Mouse (Mus musculus) activated CD4-positive, CD25-positive, alpha-beta regulatory T cell, adult 4 months (primary cell): Measurements from ENCODE around the gene Txlnb. TPM values are rescaled to one million over a fixed set of nuclear protein-coding genes. Genes with fewer than 3 reads are reported as not detected.

Source experiments
- ATAC-seq: one replicate; pipeline ENCODE4 v1.8.0; 2017
- polyA plus RNA-seq, 2 experiments: library from polyadenylated mRNA; unstranded; fragments of 100-300 nt; shearing (Covaris generic); gene quantifications; one replicate each; pipeline ENCODE4 v1.2.1; 2017

The Txlnb gene
- polyA plus RNA-seq, 2 experiments from 2014 or later: 1.2 to 2.7 TPM

DNA sequence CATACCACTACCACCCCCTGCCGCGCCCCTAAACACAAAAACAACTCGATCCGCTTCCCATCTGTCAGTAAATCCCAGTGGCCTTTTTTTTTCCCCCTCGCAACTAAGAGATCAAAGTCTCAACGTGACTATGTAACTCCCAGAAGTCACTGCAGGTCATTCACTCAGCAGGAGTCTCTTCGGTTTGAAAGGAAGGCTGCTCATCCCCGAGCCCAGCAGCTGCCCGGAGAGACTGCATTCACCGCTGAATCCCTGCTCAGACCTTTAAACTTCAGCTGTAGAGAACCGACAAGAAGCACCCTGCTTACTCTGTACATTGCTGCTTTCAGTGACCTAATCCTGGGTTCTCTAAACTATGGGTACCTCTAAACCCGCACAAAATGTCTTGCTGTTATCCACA is 31.4 kb downstream of the Txlnb start:
- no peak for ATAC-seq

GRCm38 (mm10) chr10:17829205-17829604 is 33.2 kb downstream of the Txlnb start:
- ATAC-seq: no peak

DNA sequence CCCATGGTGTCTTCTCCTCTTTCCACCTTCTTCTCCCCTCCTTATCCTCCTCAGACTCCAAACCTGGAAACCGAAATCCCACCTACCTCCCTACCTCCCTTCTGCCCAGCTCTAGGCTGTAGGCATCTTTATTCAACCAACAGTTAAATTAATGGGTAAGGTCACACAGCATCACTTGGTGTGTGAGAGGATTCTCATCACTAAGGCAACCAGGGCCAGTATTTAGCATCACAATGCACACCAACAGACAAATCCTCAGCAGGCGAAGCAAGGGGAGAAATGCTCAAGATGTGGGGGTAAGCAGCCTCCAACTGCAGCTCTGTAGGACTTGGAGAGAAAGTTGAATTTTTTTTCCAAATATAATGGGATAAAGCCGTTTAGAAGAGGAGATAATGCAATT is 35.0 kb downstream of the Txlnb start:
- ATAC-seq: no peak

DNA sequence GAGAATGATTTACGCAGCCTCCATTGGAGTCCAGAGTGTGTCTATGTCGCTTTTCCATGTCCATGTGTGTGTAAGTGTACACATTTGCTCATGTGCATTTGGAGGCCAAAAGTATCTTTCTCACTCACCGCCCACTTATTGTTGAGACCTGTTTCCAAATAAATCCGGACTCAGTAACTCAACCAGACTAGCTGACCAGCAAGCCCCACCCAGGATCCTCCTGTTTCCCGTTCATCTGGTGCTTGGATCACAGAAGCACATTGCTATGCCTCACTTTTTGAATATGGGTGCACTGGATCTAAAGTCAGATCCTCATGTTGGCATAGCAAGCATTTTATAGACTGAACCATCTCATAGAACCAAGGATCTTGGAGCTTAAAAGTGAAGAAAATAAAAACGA is 39.0 kb downstream of the Txlnb start:
- no peak for ATAC-seq

DNA sequence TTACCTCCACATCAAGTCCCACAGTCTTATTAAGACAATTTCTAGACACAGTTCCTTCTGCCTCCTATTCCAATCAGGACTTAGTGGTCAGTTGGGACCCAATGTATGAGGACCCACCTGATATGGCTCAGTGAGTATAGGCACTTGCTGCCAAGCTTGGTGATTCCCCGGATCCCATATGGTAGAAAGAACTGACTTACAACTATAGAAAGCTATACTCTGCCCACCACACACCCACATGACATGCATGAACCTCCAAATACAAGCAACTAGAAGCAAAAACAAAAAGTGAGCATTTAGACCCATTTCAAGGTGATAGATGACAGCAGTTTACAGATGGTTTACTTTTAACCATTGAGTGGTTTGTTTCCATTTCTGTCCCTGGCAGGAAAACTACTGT is 40.2 kb downstream of the Txlnb start:
- ATAC-seq: no peak

GRCm38 (mm10) chr10:17842030-17842429 is 46.0 kb downstream of the Txlnb start:
- no peak for ATAC-seq

- ATAC-seq: no peak
These were observed 48.9 kb downstream of the Txlnb start for GRCm38 (mm10) chr10:17844781-17845537.

DNA sequence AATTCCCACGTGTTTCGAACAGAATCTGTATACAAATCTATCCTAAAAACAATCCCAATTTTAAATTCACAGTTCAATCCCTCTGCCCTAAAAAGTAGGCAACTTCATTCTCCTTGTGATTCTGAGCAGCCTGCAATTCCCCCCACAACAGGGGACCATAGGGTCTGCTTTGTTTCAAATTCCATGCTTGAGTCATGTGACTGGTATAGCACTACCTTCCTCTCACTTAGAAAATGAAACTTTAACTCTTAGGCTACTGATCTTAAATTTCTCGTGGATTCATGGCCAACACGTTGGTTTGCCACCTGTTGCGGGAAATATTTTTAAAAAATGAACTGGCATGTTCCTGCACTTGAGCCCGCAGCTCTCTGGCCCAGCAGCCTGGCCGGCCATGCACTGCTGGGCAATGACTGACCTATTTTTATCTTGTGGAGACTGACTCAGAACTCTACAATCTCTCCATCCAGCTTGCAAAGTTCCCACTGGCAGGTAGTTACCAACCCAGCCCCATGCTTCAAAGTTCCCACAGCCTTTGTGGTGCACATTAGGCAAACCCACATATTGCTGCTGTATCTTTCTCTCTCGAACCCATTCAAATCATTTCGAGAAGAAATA is 61.7 kb downstream of the Txlnb start:
- ATAC-seq: no peak

- no peak for ATAC-seq
These were observed 64.9 kb downstream of the Txlnb start for GRCm38 (mm10) chr10:17860701-17861480.

DNA sequence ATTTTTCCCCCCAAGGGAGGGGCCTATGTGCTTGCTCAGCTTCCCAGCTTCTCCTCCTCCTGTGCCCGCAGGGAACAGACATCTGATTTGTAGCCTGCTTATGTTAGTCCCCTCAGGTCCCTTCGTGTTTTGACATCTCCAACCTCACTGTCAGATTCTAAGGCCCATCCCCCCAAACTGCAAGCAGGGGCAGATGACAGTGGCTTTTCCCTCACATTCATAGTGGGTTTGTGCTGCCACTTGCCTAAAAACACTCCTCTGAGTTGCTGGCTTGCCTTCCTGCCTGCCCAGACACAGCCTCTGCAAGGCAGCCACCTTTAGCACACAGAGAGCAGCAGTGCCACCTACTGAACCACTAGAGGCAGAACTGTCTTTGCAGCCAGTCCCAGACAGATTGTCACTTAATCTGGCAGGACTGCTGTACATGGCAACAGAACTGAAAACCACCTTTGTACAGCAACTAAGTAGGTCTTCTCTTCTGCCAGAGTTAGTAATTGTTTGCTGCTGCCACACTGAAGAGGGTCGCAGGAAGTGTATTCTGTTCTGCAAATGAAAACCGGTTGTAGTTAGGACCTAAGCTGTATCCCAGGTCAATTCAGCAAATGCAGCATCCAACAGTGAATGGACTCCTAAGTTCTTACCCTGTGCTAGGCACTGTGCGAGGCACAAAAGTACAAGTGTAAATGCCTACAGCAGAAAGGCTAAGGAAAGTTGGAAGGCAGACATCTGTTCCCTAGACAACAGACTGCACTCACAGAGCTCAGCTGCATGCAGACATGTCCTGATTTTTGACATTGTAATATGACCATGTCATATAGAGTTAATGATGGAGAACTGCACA is 74.0 kb downstream of the Txlnb start:
- peak; percentile 94 for ATAC-seq

DNA sequence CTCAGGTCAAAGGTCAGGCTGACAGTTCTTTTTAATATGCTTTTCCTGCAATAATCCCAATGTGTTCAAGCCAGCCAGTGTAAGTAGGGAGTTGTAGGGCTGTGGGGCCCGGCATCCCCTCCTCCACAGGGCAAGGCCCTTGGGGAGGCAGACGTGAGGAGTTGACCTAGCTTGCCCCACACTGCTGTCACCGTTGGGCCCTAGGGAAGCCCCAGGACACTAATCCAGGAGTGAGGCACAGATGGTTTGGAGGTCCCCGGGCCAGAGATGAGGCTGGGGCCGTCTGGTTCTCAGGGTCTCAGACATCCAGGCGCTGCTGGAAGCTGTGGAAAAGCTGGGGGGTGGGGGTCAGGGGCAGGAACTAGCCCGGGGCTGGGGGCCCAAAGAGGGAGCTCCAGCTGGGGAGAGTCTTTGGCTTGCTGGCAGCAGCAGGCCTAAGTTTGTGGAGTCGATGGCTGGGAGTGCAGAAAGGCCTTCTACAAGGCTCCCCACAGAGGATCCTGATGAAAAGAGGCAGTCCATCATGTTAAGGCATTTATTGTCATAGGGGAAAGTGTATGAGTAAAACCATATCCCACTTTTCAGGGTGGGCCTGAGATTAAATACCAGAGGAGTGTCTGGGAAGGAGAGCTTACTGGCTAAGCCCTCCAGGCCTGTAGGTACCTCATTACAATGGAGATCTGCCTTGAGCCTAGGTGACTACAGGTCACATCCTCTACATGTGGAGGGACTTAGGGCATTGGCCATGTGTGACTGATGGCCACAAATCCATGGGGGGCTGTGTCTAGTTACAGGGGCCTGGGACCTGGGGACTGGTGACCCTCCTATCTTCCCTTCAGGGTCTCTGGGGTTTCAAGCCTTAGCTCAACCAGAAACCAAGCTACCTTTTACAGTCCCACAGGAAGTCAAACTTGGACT is 82.2 kb downstream of the Txlnb start:
- ATAC-seq: no peak

- peak; percentile 43 for ATAC-seq
These were observed 84.0 kb downstream of the Txlnb start for GRCm38 (mm10) chr10:17880038-17880437.

DNA sequence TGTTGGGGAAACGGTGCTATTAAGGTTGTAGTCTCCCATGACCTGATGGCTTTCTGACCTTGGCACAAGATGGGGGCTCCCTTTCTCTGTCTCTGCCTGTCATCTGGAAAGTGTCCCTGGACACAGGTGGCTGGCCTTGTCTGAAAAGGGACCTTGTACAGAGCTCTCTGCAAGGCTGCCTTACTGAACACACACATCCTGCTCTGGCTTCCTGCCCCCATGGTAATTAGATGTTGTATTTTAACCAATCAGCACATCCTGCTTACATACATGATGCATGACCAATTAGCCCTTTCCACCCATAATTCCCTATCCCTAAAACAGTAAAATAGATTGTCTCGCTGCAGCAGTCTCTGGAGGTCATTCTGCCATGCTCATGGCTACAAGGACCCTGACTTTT is 84.7 kb downstream of the Txlnb start:
- no peak for ATAC-seq

Other genes with a start within 250 kb of the Txlnb start
- gene Cited2, start 73.0 kb upstream of the Txlnb start, polyA plus RNA-seq: 1 to 10 TPM; 5.1 to 7.6 TPM
- 10 to 100 TPM; 21.3 to 22.3 TPM for gene Heca, start 151.8 kb downstream of the Txlnb start, polyA plus RNA-seq
- gene Abracl, start 227.1 kb downstream of the Txlnb start, polyA plus RNA-seq: 100 to 1,000 TPM; 532 to 579 TPM